Mouse (Mus musculus) midbrain, postnatal 0 days (tissue): ENCODE data around the gene Gm8104. TPM values are rescaled to one million over a fixed set of nuclear protein-coding genes. Genes with fewer than 3 reads are reported as not detected.

Source experiments
- polyA plus RNA-seq: library from polyadenylated mRNA; unstranded; fragments of >200 nt; fragmentation: Nextera tagmentation; extraction: Ambion mirVana; gene quantifications from 2 replicates; pipeline ENCODE4 v1.2.1, GENCODE M21; 2015
- total RNA-seq: library from RNA; depleted of rRNA; stranded (reverse); fragments of >200 nt; gene quantifications from 2 replicates; pipeline ENCODE4 v1.2.3, GENCODE M21; 2014; rRNA removed

The Gm8104 gene
- total and polyA plus RNA-seq, 2 experiments from 2014 or later: 0.27 TPM; not detected in 1

Other genes with a start within 250 kb of the Gm8104 start
- not detected in 2 replicates for gene Gm21977, start 247.1 kb upstream of the Gm8104 start, total RNA-seq
- gene Gm21977, start 247.1 kb upstream of the Gm8104 start, polyA plus RNA-seq: not detected in 2 replicates
- gene Gm8082, start 107.0 kb upstream of the Gm8104 start, total RNA-seq: not detected in 2 replicates
- not detected in 2 replicates for gene Gm8082, start 107.0 kb upstream of the Gm8104 start, polyA plus RNA-seq
- not detected in 2 replicates for gene Gm10376, start 85.0 kb upstream of the Gm8104 start, total RNA-seq
- not detected in 2 replicates for gene Gm10376, start 85.0 kb upstream of the Gm8104 start, polyA plus RNA-seq
- not detected in 2 replicates for gene Gm8094, start 24.0 kb upstream of the Gm8104 start, total RNA-seq
- not detected in 2 replicates for gene Gm8094, start 24.0 kb upstream of the Gm8104 start, polyA plus RNA-seq
- gene Gm7233, start 79.3 kb downstream of the Gm8104 start, total RNA-seq: not detected in 2 replicates
- gene Gm7233, start 79.3 kb downstream of the Gm8104 start, polyA plus RNA-seq: not detected in 2 replicates
- gene Gm8122, start 134.7 kb downstream of the Gm8104 start, total RNA-seq: not detected in 2 replicates
- not detected in 2 replicates for gene Gm8122, start 134.7 kb downstream of the Gm8104 start, polyA plus RNA-seq
- not detected in 2 replicates for gene Gm8126, start 158.0 kb downstream of the Gm8104 start, total RNA-seq
- gene Gm8126, start 158.0 kb downstream of the Gm8104 start, polyA plus RNA-seq: not detected in 2 replicates
- 0.24 TPM in 1 of 2 replicates, not detected in the other for gene Gm9732, start 174.4 kb downstream of the Gm8104 start, total RNA-seq
- not detected in 2 replicates for gene Gm9732, start 174.4 kb downstream of the Gm8104 start, polyA plus RNA-seq
- gene Gm8127, start 193.2 kb downstream of the Gm8104 start, total RNA-seq: not detected in 2 replicates
- not detected in 2 replicates for gene Gm8127, start 193.2 kb downstream of the Gm8104 start, polyA plus RNA-seq
- not detected in 2 replicates for gene 1700001F09Rik, start 247.2 kb downstream of the Gm8104 start, total RNA-seq
- gene 1700001F09Rik, start 247.2 kb downstream of the Gm8104 start, polyA plus RNA-seq: 0.30 TPM in 1 of 2 replicates, not detected in the other